Mouse (Mus musculus) lung, embryonic 15.5 days (tissue): ENCODE measurements around the gene Cct7. TPM values are rescaled to one million over a fixed set of nuclear protein-coding genes. Genes with fewer than 3 reads are reported as not detected.
"Not testable (repeated sequence)": the region's sequence is repeated elsewhere in the genome, so short reads cannot be mapped to it uniquely, and the experiment has no call there.

ENCODE experiments used
- ATAC-seq: fragments of 200-750 bp; cut with Nextera tagmentation; 2 replicates; pipeline ENCODE4 v1.8.0; 2017; ENCODE audit warnings: moderate number of reproducible peaks, borderline replicate concordance; ENCODE audit not compliant: low FRiP score, low TSS enrichment; ENCODE audit errors: extremely low read depth
- H3K27ac ChIP-seq: fragments of 300-500 bp; sonication (generic); 2 replicates; pipeline ENCODE4 v1.5.1; 2015; ENCODE audit warnings: moderate library complexity, mild to moderate bottlenecking, inconsistent platforms
- H3K27me3 ChIP-seq: fragments of 300-500 bp; sonication (generic); 2 replicates; pipeline ENCODE4 v1.6.1; 2015; ENCODE audit warnings: inconsistent platforms
- H3K36me3 ChIP-seq: fragments of 300-500 bp; sonication (generic); 2 replicates; pipeline ENCODE4 v1.6.1; 2015; ENCODE audit warnings: inconsistent platforms
- H3K4me1 ChIP-seq: fragments of 300-500 bp; sonication (generic); 2 replicates; pipeline ENCODE4 v1.6.1; 2015; ENCODE audit warnings: inconsistent platforms
- H3K4me2 ChIP-seq: fragments of 300-500 bp; sonication (generic); 2 replicates; pipeline ENCODE4 v1.6.1; 2015; ENCODE audit warnings: inconsistent platforms, mild to moderate bottlenecking, moderate library complexity
- H3K4me3 ChIP-seq: fragments of 300-500 bp; sonication (generic); 2 replicates; pipeline ENCODE4 v1.5.1; 2015; ENCODE audit warnings: mild to moderate bottlenecking, inconsistent platforms
- H3K9ac ChIP-seq: fragments of 300-500 bp; sonication (generic); 2 replicates; pipeline ENCODE4 v1.6.1; 2015; ENCODE audit warnings: inconsistent platforms
- H3K9me3 ChIP-seq: fragments of 300-500 bp; sonication (generic); 2 replicates; pipeline ENCODE4 v1.6.1; 2016; ENCODE audit warnings: inconsistent platforms
- WGBS: fragments of 180-500 bp; shearing (Covaris S2); methylation state at CpG from one replicate; pipeline ENCODE4 v1.1.7; 2015; 5-methylcytosine and 5-hydroxymethylcytosine counted together
- polyA plus RNA-seq: library from polyadenylated mRNA; unstranded; fragments of >200 nt; fragmentation: Nextera tagmentation; extraction: Ambion mirVana; gene quantifications from 2 replicates; pipeline ENCODE4 v1.2.1, GENCODE M21; 2015

Cct7 gene
- polyA plus RNA-seq, 1 experiment from 2014 or later, result 506 TPM

GRCm38 (mm10) chr6:85436204-85436603 is 15.1 kb upstream of the Cct7 start:
- Histone ChIP-seq H3K36me3 (peaks cover 21% of the 10 kb centered on the region), H3K9ac (no peak overlapping the region), H3K4me3 (no peak overlapping the region), H3K27me3 (no peaks in the 10 kb centered on the region), H3K9me3 (no peaks in the 10 kb centered on the region), H3K4me2 (no peak overlapping the region), H3K4me1 (peaks cover 17% of the 10 kb centered on the region), H3K27ac (no peak overlapping the region)
- 71% methylated on average over 1 of the region's 1 CpGs for WGBS
- no peak for ATAC-seq

DNA sequence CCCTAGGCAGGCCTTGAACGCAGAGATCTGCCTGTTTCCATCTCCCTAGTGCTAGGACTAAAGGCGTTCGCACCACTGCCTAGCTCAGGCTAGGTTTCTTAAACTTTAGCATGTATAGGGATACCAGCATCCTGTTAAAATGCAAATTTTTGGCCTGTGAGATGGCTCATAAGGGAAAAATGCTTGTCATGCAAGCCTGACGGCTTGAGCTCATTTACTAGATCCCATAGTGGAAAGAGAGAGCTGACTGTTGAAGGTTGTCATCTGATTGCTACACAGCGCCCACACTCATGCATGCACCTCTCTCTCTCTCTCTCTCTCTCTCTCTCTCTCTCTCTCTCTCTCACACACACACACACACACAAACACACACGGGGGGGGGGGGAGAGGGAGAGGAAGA is 14.7 kb upstream of the Cct7 start:
- Histone ChIP-seq H3K4me3 (no peak overlapping the region), H3K36me3 (peaks cover 25% of the 10 kb centered on the region), H3K4me2 (no peak overlapping the region), H3K27ac (no peak overlapping the region), H3K9ac (no peak overlapping the region), H3K4me1 (peaks cover 13% of the 10 kb centered on the region), H3K27me3 (no peaks in the 10 kb centered on the region), H3K9me3 (no peaks in the 10 kb centered on the region)
- WGBS, result 86% methylated on average over 5 of the region's 6 CpGs
- ATAC-seq, result no peak

GRCm38 (mm10) chr6:85441142-85441541 is 10.2 kb upstream of the Cct7 start:
- H3K4me1 ChIP-seq, result no peaks in the 10 kb centered on the region
- no peaks in the 10 kb centered on the region for H3K27me3 ChIP-seq
- H3K9ac ChIP-seq, result no peak overlapping the region
- no peak for ATAC-seq
- H3K4me2 ChIP-seq, result no peak overlapping the region
- H3K36me3 ChIP-seq, result peaks cover 52% of the 10 kb centered on the region
- H3K27ac ChIP-seq, result no peak overlapping the region
- no peaks in the 10 kb centered on the region for H3K9me3 ChIP-seq
- H3K4me3 ChIP-seq, result no peak overlapping the region
- 91% methylated on average over 4 of the region's 4 CpGs for WGBS

DNA sequence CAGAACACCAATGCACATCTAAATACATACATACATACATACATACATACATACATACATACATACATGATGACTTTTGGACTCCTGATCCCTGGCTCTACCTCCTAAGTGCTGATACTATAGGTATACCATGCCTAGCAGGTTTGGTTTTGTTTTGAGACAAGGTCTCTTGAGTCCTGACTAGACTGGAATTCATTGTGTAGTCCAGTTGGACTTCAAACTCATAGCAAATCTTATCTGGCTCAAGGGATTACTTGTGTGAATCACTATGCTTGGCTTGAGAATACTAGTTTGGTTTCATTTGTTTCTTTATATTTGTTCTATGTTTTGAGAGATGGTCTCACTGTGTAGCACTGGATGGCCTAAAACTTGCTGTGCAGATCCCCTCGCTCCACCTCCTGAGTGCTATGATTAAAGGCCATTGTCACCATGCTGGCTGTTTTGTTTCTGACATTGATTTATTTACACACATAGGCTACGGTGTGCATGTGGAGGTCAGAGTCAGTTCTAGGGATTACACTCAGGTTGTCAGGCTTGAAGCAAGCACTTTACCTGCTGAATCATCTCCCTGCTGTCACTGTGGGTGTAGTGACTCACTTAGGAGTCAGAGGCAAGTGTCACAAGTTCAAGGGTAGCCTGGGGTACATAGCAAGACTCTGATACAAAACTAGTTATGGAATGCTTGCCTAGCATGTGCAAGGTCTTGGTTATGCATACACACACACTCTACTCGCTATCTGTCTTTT is 7.7 kb upstream of the Cct7 start:
- ATAC-seq, result no peak
- no peak overlapping the region for H3K9ac ChIP-seq
- H3K4me2 ChIP-seq, result no peak overlapping the region
- H3K36me3 ChIP-seq, result peaks cover 67% of the 10 kb centered on the region
- H3K4me1 ChIP-seq, result no peaks in the 10 kb centered on the region
- no peaks in the 10 kb centered on the region for H3K9me3 ChIP-seq
- no peaks in the 10 kb centered on the region for H3K27me3 ChIP-seq
- 76% methylated on average over 3 of the region's 3 CpGs for WGBS
- H3K27ac ChIP-seq, result no peak overlapping the region
- H3K4me3 ChIP-seq, result no peak overlapping the region

DNA sequence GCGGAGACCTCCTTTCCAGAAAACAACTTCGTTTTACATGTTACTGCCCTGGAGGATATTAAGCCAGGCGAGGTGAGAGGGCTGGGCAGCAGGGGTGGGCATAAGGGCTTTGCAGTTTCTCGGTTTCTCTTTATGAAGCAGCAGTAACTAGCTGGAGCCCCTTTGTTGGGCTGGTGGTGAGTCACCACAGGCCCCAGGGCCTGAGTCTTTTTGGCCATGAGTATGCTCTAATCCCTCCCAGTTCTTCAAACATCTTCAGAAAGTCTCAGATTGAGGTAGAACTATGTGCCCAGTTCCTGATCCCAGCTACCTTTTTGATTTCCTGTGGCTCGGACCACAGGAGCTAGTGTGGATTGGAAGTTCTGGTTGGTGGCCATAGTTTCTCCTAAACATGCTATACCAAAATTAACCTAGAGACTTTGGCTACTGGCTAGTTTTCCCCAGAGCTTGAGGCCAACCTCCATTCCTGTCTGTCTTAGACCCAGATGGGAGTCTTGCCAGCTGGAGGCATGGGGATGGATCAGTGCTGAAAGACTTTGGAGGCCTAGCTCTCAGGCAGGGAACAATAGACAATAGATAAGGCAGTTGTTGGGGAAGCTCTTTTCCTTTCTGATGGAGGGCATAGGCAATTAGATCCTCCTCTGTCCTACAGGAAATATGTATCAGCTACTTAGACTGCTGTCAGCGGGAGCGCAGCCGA is 6.9 kb upstream of the Cct7 start:
- 81% methylated on average over 8 of the region's 8 CpGs for WGBS
- Histone ChIP-seq H3K27me3 (no peaks in the 10 kb centered on the region), H3K4me3 (no peak overlapping the region), H3K4me1 (no peaks in the 10 kb centered on the region), H3K9me3 (no peaks in the 10 kb centered on the region), H3K9ac (no peak overlapping the region), H3K36me3 (peaks cover 63% of the 10 kb centered on the region), H3K27ac (no peak overlapping the region), H3K4me2 (no peak overlapping the region)
- ATAC-seq, result no peak

- Histone ChIP-seq H3K27ac (no peak overlapping the region), H3K36me3 (peaks cover 55% of the 10 kb centered on the region)
These were observed 6.0 kb upstream of the Cct7 start for GRCm38 (mm10) chr6:85445286-85445685.

GRCm38 (mm10) chr6:85447351-85447750 is 4.0 kb upstream of the Cct7 start:
- Histone ChIP-seq H3K4me3 (no peak overlapping the region), H3K9ac (no peak overlapping the region), H3K36me3 (peaks cover 39% of the 10 kb centered on the region), H3K4me2 (no peak overlapping the region), H3K9me3 (no peaks in the 10 kb centered on the region), H3K27me3 (no peaks in the 10 kb centered on the region), H3K27ac (no peak overlapping the region), H3K4me1 (peaks cover 9% of the 10 kb centered on the region; the same call in 1 of the 2 replicates)
- no peak for ATAC-seq
- 81% methylated on average over 6 of the region's 6 CpGs for WGBS

More at GRCm38 (mm10) chr6:85445286-85445685, 6.0 kb upstream of the Cct7 start:
- H3K27me3 ChIP-seq, result no peaks in the 10 kb centered on the region
- no peak overlapping the region for H3K4me2 ChIP-seq
- peaks cover 3% of the 10 kb centered on the region; the same call in 1 of the 2 replicates for H3K4me1 ChIP-seq
- 82% methylated on average over 5 of the region's 5 CpGs for WGBS
- ATAC-seq, result no peak
- H3K4me3 ChIP-seq, result no peak overlapping the region
- no peaks in the 10 kb centered on the region for H3K9me3 ChIP-seq
- H3K9ac ChIP-seq, result no peak overlapping the region

DNA sequence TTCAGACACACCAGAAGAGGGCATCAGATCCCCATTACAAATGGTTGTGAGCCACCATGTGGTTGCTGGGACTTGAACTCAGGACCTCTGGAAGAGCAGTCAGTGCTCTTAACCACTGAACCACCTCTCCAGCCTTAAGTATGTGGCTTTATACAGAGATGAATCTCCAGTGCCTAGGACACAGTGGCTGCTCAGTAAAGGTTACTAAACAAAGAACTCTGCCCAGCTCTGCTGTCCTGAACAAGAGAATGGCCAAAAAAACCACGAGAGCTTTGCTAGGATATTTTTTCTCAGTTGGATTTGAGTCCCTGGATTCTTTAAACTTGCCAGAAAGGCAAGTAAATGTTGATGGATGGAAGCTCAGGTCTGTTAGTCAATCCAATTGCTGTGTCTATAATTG is 1.2 kb upstream of the Cct7 start:
- H3K9me3 ChIP-seq, H3K27me3 ChIP-seq, H3K27ac ChIP-seq, ATAC-seq, H3K9ac ChIP-seq: not testable (repeated sequence)
- H3K4me1 ChIP-seq, result peaks cover 32% of the 10 kb centered on the region
- H3K4me2 ChIP-seq, result peak overlapping the region; percentile 88
- WGBS, result 48% methylated on average over 1 of the region's 1 CpGs
- H3K36me3 ChIP-seq, result peaks cover 25% of the 10 kb centered on the region
- peak overlapping the region; percentile 71 for H3K4me3 ChIP-seq

DNA sequence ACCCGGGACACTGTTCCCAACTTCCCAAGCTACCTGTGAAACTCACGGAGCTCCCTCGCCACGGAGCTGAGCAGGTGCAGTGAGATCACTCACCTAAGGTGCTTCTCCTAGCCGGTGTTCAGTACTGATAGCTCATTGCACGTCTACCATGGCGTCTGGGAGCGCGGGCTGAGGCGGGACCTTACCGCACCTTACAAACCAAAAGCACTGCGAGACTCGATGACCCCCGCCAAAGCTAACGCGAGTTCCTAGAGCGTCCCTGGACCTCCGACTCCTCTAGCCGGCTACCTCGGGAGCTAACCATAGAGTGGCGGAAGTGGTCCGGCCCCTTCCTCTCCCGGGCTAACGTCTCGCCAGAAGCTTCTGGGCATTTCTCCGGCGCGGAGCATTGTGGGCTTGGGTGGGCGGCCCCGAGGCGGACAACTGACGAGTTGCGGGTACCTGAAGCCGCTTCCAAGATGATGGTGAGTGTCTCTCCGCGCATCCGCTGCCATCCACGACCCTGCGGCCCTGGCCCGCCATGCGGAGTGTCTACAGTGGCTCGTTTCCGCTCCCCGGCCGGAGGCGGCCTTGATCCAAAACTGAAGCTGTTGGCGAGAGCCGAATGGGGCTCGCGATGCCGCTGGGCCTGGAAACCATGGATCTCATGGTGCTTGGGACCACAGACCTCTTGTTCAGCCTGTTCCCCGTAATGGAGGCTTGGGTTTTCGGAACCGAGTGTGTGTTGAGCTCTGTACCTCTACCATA is 523 bp downstream of the Cct7 start, which contains the start of gene Pradc1:
Gene Pradc1 (minus strand): TSS at position 307 of the 747 bp plus-strand sequence.
- H3K9ac ChIP-seq, result peak within 1 kb of the TSS; percentile 89
- peak within 1 kb of the TSS; percentile 71 for H3K4me3 ChIP-seq
- H3K36me3 ChIP-seq, result peaks cover 8% of the 10 kb centered on the region
- no peaks in the 10 kb centered on the region for H3K9me3 ChIP-seq
- peak within 1 kb of the TSS; percentile 88 for H3K4me2 ChIP-seq
- peak; percentile 92 for ATAC-seq
- under 1% methylated on average over 54 of the region's 54 CpGs for WGBS
- H3K27ac ChIP-seq, result peak within 1 kb of the TSS; percentile 95
- peaks cover 38% of the 10 kb centered on the region for H3K4me1 ChIP-seq
- no peaks in the 10 kb centered on the region for H3K27me3 ChIP-seq

DNA sequence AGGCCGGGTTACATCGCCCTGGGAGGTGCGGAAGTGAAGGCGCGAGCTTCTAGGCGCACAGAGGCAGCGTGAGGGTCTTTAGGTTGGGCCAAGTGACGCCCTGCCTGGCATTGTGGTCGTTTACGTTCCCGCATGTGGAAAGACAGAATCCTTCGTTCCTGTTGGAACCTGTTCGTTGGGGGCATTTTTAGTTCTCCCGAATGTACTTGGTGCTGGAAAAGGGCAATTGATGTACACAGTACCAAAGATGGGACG is 1.0 kb downstream of the Cct7 start:
- peak overlapping the region; percentile 71 for H3K4me3 ChIP-seq
- under 1% methylated on average over 15 of the region's 15 CpGs for WGBS
- H3K9ac ChIP-seq, result peak overlapping the region; percentile 89
- peak overlapping the region; percentile 95 for H3K27ac ChIP-seq
- H3K4me2 ChIP-seq, result peak overlapping the region; percentile 88
- H3K9me3 ChIP-seq, result no peaks in the 10 kb centered on the region
- peaks cover 38% of the 10 kb centered on the region for H3K4me1 ChIP-seq
- no peak for ATAC-seq
- H3K36me3 ChIP-seq, result peaks cover 3% of the 10 kb centered on the region
- no peaks in the 10 kb centered on the region for H3K27me3 ChIP-seq

DNA sequence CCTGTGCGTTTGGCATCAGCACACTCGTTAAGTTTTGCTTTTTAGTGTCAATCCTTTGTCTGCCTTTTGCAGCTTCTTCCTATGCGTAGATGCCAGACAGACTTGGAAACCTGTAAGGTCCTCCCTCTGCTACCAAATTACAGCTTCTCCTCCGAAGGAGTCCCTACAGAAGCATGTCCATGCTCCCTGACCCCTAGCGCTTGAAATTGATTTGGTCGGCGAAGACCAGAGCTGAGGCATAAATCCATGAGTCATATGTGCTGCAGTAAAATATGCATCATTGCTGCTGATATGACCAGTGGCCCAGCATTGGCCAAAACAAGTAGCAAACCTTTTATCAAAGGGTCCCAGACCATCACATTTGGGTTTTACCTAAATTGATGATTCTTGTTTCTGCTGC is 1.5 kb downstream of the Cct7 start:
- Histone ChIP-seq H3K27ac (peak overlapping the region; percentile 95; the same call in 1 of the 2 replicates), H3K4me2 (peak overlapping the region; percentile 88), H3K9ac (peak overlapping the region; percentile 89), H3K4me3 (peak overlapping the region; percentile 71), H3K36me3 (0 out of 2 replicates have a peak, but pooled peaks cover 3% of the 10 kb centered on the region), H3K27me3 (no peaks in the 10 kb centered on the region), H3K4me1 (peaks cover 38% of the 10 kb centered on the region), H3K9me3 (no peaks in the 10 kb centered on the region)
- ATAC-seq, result no peak
- WGBS, result 7% methylated on average over 7 of the region's 7 CpGs

- WGBS, result 87% methylated on average over 2 of the region's 2 CpGs
- no peak overlapping the region for H3K4me3 ChIP-seq
- peaks cover 59% of the 10 kb centered on the region for H3K36me3 ChIP-seq
- H3K4me2 ChIP-seq, result no peak overlapping the region
- H3K9me3 ChIP-seq, result no peaks in the 10 kb centered on the region
- H3K9ac ChIP-seq, result no peak overlapping the region
- 0 out of 2 replicates have a peak, but pooled peaks cover 8% of the 10 kb centered on the region for H3K4me1 ChIP-seq
- no peak overlapping the region for H3K27ac ChIP-seq
- H3K27me3 ChIP-seq, result no peaks in the 10 kb centered on the region
- ATAC-seq, result no peak
These were observed 8.3 kb downstream of the Cct7 start for GRCm38 (mm10) chr6:85459621-85460020.
